Mouse (Mus musculus): ENCODE results near the gene Ropn1. TPM values are rescaled to one million over a fixed set of nuclear protein-coding genes. Genes with fewer than 3 reads are reported as not detected.
A peak's percentile ranks its signal among the peaks of the same experiment; 100 is the strongest.
"Not testable (repeated sequence)": the region's sequence is repeated elsewhere in the genome, so short reads cannot be mapped to it uniquely, and the experiment has no call there.

The Ropn1 gene
- polyA plus RNA-seq, 1 experiment from 2014 or later, result not detected

- Histone ChIP-seq H3K9ac (ENCODE audit: low read length) (no peak overlapping the region), H3K9me3 (ENCODE audit: control insufficient read depth, low read length) (no peaks in the 10 kb centered on the region), H3K4me1 (replicated peaks; ENCODE audit: control insufficient read depth, insufficient read depth, low read length) (no peaks in the 10 kb centered on the region), H3K36me3 (ENCODE audit: control insufficient read depth, insufficient read depth, low read length) (no peaks in the 10 kb centered on the region), H3K4me3 (ENCODE audit: low read depth, low read length) (no peak overlapping the region), H3K27me3 (replicated peaks; ENCODE audit: control insufficient read depth, insufficient read depth, low read length) (no peaks in the 10 kb centered on the region), H3K27ac (ENCODE audit: low read depth) (no peak overlapping the region), H3K4me2 (ENCODE audit: low read length) (no peak overlapping the region)
- 71% methylated on average over 3 of the region's 3 CpGs for WGBS
- no peak for DNase-seq (ENCODE audit: low spot score)
- no peak for ATAC-seq (replicated peaks; ENCODE audit: low FRiP score, low TSS enrichment, low read depth)
These were observed 14.2 kb upstream of the Ropn1 start for GRCm38 (mm10) chr16:34635557-34635956.

- Histone ChIP-seq H3K9me3 (ENCODE audit: control insufficient read depth, low read length) (no peaks in the 10 kb centered on the region), H3K4me3 (ENCODE audit: low read depth, low read length) (no peak overlapping the region), H3K9ac (ENCODE audit: low read length) (no peak overlapping the region), H3K27me3 (replicated peaks; ENCODE audit: control insufficient read depth, insufficient read depth, low read length) (no peaks in the 10 kb centered on the region), H3K27ac (ENCODE audit: low read depth) (no peak overlapping the region), H3K4me1 (replicated peaks; ENCODE audit: control insufficient read depth, insufficient read depth, low read length) (no peaks in the 10 kb centered on the region), H3K4me2 (ENCODE audit: low read length) (no peak overlapping the region), H3K36me3 (ENCODE audit: control insufficient read depth, insufficient read depth, low read length) (no peaks in the 10 kb centered on the region)
- DNase-seq (ENCODE audit: low spot score) (no peak), ATAC-seq (replicated peaks; ENCODE audit: low FRiP score, low TSS enrichment, low read depth) (no peak)
- 47% methylated on average over 8 of the region's 8 CpGs for WGBS
These were observed 6.0 kb upstream of the Ropn1 start for GRCm38 (mm10) chr16:34643511-34644259.

- H3K27me3 ChIP-seq (replicated peaks; ENCODE audit: control insufficient read depth, insufficient read depth, low read length), result no peaks in the 10 kb centered on the region
- no peak overlapping the region for H3K9ac ChIP-seq (ENCODE audit: low read length)
- H3K9me3 ChIP-seq (ENCODE audit: control insufficient read depth, low read length), result no peaks in the 10 kb centered on the region
- WGBS, result 87% methylated on average over 5 of the region's 5 CpGs
- ATAC-seq (replicated peaks; ENCODE audit: low FRiP score, low TSS enrichment, low read depth) (no peak), DNase-seq (ENCODE audit: low spot score) (no peak)
- H3K36me3 ChIP-seq (ENCODE audit: control insufficient read depth, insufficient read depth, low read length), result no peaks in the 10 kb centered on the region
- H3K4me1 ChIP-seq (replicated peaks; ENCODE audit: control insufficient read depth, insufficient read depth, low read length), result 0 out of 2 replicates have a peak, but pooled peaks cover 2% of the 10 kb centered on the region
- no peak overlapping the region for H3K4me2 ChIP-seq (ENCODE audit: low read length)
- no peak overlapping the region for H3K27ac ChIP-seq (ENCODE audit: low read depth)
- H3K4me3 ChIP-seq (ENCODE audit: low read depth, low read length), result no peak overlapping the region
These were observed 3.3 kb downstream of the Ropn1 start for GRCm38 (mm10) chr16:34653023-34653422.

- DNase-seq (ENCODE audit: low spot score), result peak; percentile 57
- H3K4me3 ChIP-seq (ENCODE audit: low read depth, low read length), result peak overlapping the region; percentile 31
These were observed 7.8 kb downstream of the Ropn1 start for GRCm38 (mm10) chr16:34657566-34657965.

GRCm38 (mm10) chr16:34657983-34658382, 8.3 kb downstream of the Ropn1 start:
- Histone ChIP-seq H3K4me2 (ENCODE audit: low read length) (peak overlapping the region; percentile 60), H3K9me3 (ENCODE audit: control insufficient read depth, low read length) (no peaks in the 10 kb centered on the region), H3K4me3 (ENCODE audit: low read depth, low read length) (peak overlapping the region; percentile 31), H3K27me3 (replicated peaks; ENCODE audit: control insufficient read depth, insufficient read depth, low read length) (0 out of 2 replicates have a peak, but pooled peaks cover 5% of the 10 kb centered on the region), H3K4me1 (replicated peaks; ENCODE audit: control insufficient read depth, insufficient read depth, low read length) (0 out of 2 replicates have a peak, but pooled peaks cover 8% of the 10 kb centered on the region), H3K27ac (ENCODE audit: low read depth) (no peak overlapping the region), H3K9ac (ENCODE audit: low read length) (no peak overlapping the region), H3K36me3 (ENCODE audit: control insufficient read depth, insufficient read depth, low read length) (no peaks in the 10 kb centered on the region)
- DNase-seq (ENCODE audit: low spot score) (peak; percentile 54), ATAC-seq (replicated peaks; ENCODE audit: low FRiP score, low TSS enrichment, low read depth) (no peak)
- WGBS, result 23% methylated on average over 5 of the region's 5 CpGs

More at GRCm38 (mm10) chr16:34657566-34657965, 7.8 kb downstream of the Ropn1 start:
- ATAC-seq (replicated peaks; ENCODE audit: low FRiP score, low TSS enrichment, low read depth); H3K27me3 ChIP-seq (replicated peaks; ENCODE audit: control insufficient read depth, insufficient read depth, low read length); H3K27ac ChIP-seq (ENCODE audit: low read depth); H3K36me3 ChIP-seq (ENCODE audit: control insufficient read depth, insufficient read depth, low read length); H3K4me1 ChIP-seq (replicated peaks; ENCODE audit: control insufficient read depth, insufficient read depth, low read length); H3K9me3 ChIP-seq (ENCODE audit: control insufficient read depth, low read length); H3K9ac ChIP-seq (ENCODE audit: low read length): not testable (repeated sequence)
- WGBS, result 2% methylated on average over 16 of the region's 16 CpGs
- peak overlapping the region; percentile 60 for H3K4me2 ChIP-seq (ENCODE audit: low read length)

- Histone ChIP-seq H3K27me3 (replicated peaks; ENCODE audit: control insufficient read depth, insufficient read depth, low read length) (0 out of 2 replicates have a peak, but pooled peaks cover 5% of the 10 kb centered on the region), H3K9ac (ENCODE audit: low read length) (no peak overlapping the region), H3K4me1 (replicated peaks; ENCODE audit: control insufficient read depth, insufficient read depth, low read length) (0 out of 2 replicates have a peak, but pooled peaks cover 8% of the 10 kb centered on the region), H3K36me3 (ENCODE audit: control insufficient read depth, insufficient read depth, low read length) (no peaks in the 10 kb centered on the region), H3K27ac (ENCODE audit: low read depth) (no peak overlapping the region), H3K4me2 (ENCODE audit: low read length) (peak overlapping the region; percentile 60), H3K9me3 (ENCODE audit: control insufficient read depth, low read length) (no peaks in the 10 kb centered on the region), H3K4me3 (ENCODE audit: low read depth, low read length) (0 out of 2 replicates have a peak overlapping the region, but pooled peaks have one; percentile 31)
- WGBS, result 37% methylated on average over 11 of the region's 11 CpGs
- DNase-seq (ENCODE audit: low spot score) (no peak), ATAC-seq (replicated peaks; ENCODE audit: low FRiP score, low TSS enrichment, low read depth) (0 out of 2 replicates have a peak, but pooled peaks have one; percentile 50)
These were observed 8.7 kb downstream of the Ropn1 start for GRCm38 (mm10) chr16:34658388-34658787.

GRCm38 (mm10) chr16:34664553-34664952, 14.8 kb downstream of the Ropn1 start:
- DNase-seq (ENCODE audit: low spot score), result no peak
- no peak overlapping the region for H3K4me3 ChIP-seq (ENCODE audit: low read depth, low read length)
- no peaks in the 10 kb centered on the region for H3K4me1 ChIP-seq (replicated peaks; ENCODE audit: control insufficient read depth, insufficient read depth, low read length)
- peaks cover 21% of the 10 kb centered on the region; the same call in 1 of the 2 replicates for H3K27me3 ChIP-seq (replicated peaks; ENCODE audit: control insufficient read depth, insufficient read depth, low read length)
- H3K9me3 ChIP-seq (ENCODE audit: control insufficient read depth, low read length), result no peaks in the 10 kb centered on the region
- no peak overlapping the region for H3K27ac ChIP-seq (ENCODE audit: low read depth)
- ATAC-seq (replicated peaks; ENCODE audit: low FRiP score, low TSS enrichment, low read depth), result no peak
- no peaks in the 10 kb centered on the region for H3K36me3 ChIP-seq (ENCODE audit: control insufficient read depth, insufficient read depth, low read length)
- no peak overlapping the region for H3K9ac ChIP-seq (ENCODE audit: low read length)
- 87% methylated on average over 3 of the region's 3 CpGs for WGBS
- no peak overlapping the region for H3K4me2 ChIP-seq (ENCODE audit: low read length)

- DNase-seq (ENCODE audit: low spot score), result peak; percentile 78
- H3K4me3 ChIP-seq (ENCODE audit: low read depth, low read length), result no peak overlapping the region
- H3K36me3 ChIP-seq (ENCODE audit: control insufficient read depth, insufficient read depth, low read length), result no peaks in the 10 kb centered on the region
- peak; percentile 62 for ATAC-seq (replicated peaks; ENCODE audit: low FRiP score, low TSS enrichment, low read depth)
- H3K27ac ChIP-seq (ENCODE audit: low read depth), result no peak overlapping the region
- WGBS, result 11% methylated on average over 20 of the region's 20 CpGs
- no peaks in the 10 kb centered on the region for H3K4me1 ChIP-seq (replicated peaks; ENCODE audit: control insufficient read depth, insufficient read depth, low read length)
- peaks cover 17% of the 10 kb centered on the region; the same call in 1 of the 2 replicates for H3K27me3 ChIP-seq (replicated peaks; ENCODE audit: control insufficient read depth, insufficient read depth, low read length)
- no peaks in the 10 kb centered on the region for H3K9me3 ChIP-seq (ENCODE audit: control insufficient read depth, low read length)
- H3K4me2 ChIP-seq (ENCODE audit: low read length), result peak overlapping the region; percentile 37
- no peak overlapping the region for H3K9ac ChIP-seq (ENCODE audit: low read length)
These were observed 17.5 kb downstream of the Ropn1 start for GRCm38 (mm10) chr16:34667031-34667726.
